Mouse (Mus musculus) urinary bladder, adult 18-20 months (tissue): ENCODE data around the gene Catsperg1.
"Not testable (repeated sequence)": the region's sequence is repeated elsewhere in the genome, so short reads cannot be mapped to it uniquely, and the experiment has no call there.

Experiments
- DNase-seq, 2 experiments: peaks; one replicate each; pipeline ENCODE4 v3.0.0; 2022; ENCODE audit warnings: low spot score in 2 of 2, mixed read lengths in 2 of 2

Gene Catsperg1

GRCm38 (mm10) chr7:29213675-29214082, at the start of gene Catsperg1:
Catsperg1 (minus strand) TSS chr7:29214035.
- DNase-seq, result no peak

GRCm38 (mm10) chr7:29262151-29262550, 48.3 kb upstream of the Catsperg1 start:
- no peak for DNase-seq

GRCm38 (mm10) chr7:29259781-29260730, 46.2 kb upstream of the Catsperg1 start:
- DNase-seq, result no peak

- DNase-seq, result peak in 1 of 2 experiments; percentile 65
Measured at GRCm38 (mm10) chr7:29257368-29257767, 43.5 kb upstream of the Catsperg1 start.

GRCm38 (mm10) chr7:29255875-29256274, 42.0 kb upstream of the Catsperg1 start:
- no peak for DNase-seq

GRCm38 (mm10) chr7:29253842-29254241, 40.0 kb upstream of the Catsperg1 start:
- no peak for DNase-seq

- peak in 1 of 2 experiments; percentile 75 for DNase-seq
Measured at GRCm38 (mm10) chr7:29251166-29251565, 37.3 kb upstream of the Catsperg1 start.

- peak; percentile 70 to 80 for DNase-seq
Measured at GRCm38 (mm10) chr7:29248261-29248841, 34.5 kb upstream of the Catsperg1 start, which contains the start of gene 2200002D01Rik. 2200002D01Rik (minus strand) TSS chr7:29248466.

GRCm38 (mm10) chr7:29247706-29248105, 33.9 kb upstream of the Catsperg1 start:
- DNase-seq, result peak in 1 of 2 experiments; percentile 50

- peak; percentile 81 to 91 for DNase-seq
Measured at GRCm38 (mm10) chr7:29247314-29247700, 33.5 kb upstream of the Catsperg1 start.

- DNase-seq, result no peak
Measured at GRCm38 (mm10) chr7:29246619-29247313, 32.9 kb upstream of the Catsperg1 start.

GRCm38 (mm10) chr7:29246015-29246414, 32.2 kb upstream of the Catsperg1 start:
- DNase-seq, result no peak

GRCm38 (mm10) chr7:29244732-29245416, 31.0 kb upstream of the Catsperg1 start:
- DNase-seq, result no peak

- DNase-seq, result peak; percentile 97 to 98
Measured at GRCm38 (mm10) chr7:29238019-29238967, 24.5 kb upstream of the Catsperg1 start, which contains the start of gene Yif1b. Yif1b (plus strand) TSS chr7:29238329.

- DNase-seq, result not testable (repeated sequence)
Measured at GRCm38 (mm10) chr7:29237596-29237995, 23.8 kb upstream of the Catsperg1 start.

- DNase-seq, result no peak
Measured at GRCm38 (mm10) chr7:29236593-29236992, 22.8 kb upstream of the Catsperg1 start.

GRCm38 (mm10) chr7:29234661-29235060, 20.8 kb upstream of the Catsperg1 start:
- DNase-seq, result no peak

GRCm38 (mm10) chr7:29233745-29234144, 19.9 kb upstream of the Catsperg1 start:
- no peak for DNase-seq

- peak in 1 of 2 experiments; percentile 54 for DNase-seq
Measured at GRCm38 (mm10) chr7:29232247-29233013, 18.6 kb upstream of the Catsperg1 start, which contains the start of gene Kcnk6. Kcnk6 (minus strand) TSS chr7:29232515.
